ENCODE assay signal across 8 mouse cellular contexts in genomic region chr4:137497367-137497766, GRCm38 (mm10). TPM values are rescaled to one million over a fixed set of nuclear protein-coding genes. Genes with fewer than 3 reads are reported as not detected.
A peak's percentile ranks its signal among the peaks of the same experiment; 100 is the strongest.
DNase-seq lines count a peak whose midpoint lies in the region; ATAC-seq and TF ChIP-seq lines count a peak whose summit lies in the region.

No protein-coding gene starts in this region.

- H3K27me3 ChIP-seq in lung, postnatal 0 days (replicated peaks; ENCODE audit: insufficient read depth, low read length) = no peaks in the 10 kb centered on the region
- H3K27me3 ChIP-seq in heart, embryonic 13.5 days (replicated peaks) = no peaks in the 10 kb centered on the region
- H3K27me3 ChIP-seq in kidney, embryonic 15.5 days = no peaks in the 10 kb centered on the region
- H3K27me3 ChIP-seq in stomach, postnatal 0 days (ENCODE audit: control insufficient read depth, insufficient read depth, low read length) = no peaks in the 10 kb centered on the region

- TF ChIP-seq CTCF in lung, postnatal 0 days (IDR thresholded peaks at IDR 0.05) = no peak
- no peak for TF ChIP-seq CTCF in stomach, postnatal 0 days (IDR thresholded peaks at IDR 0.05; ENCODE audit: low read depth)

- H3K36me3 ChIP-seq in lung, postnatal 0 days (ENCODE audit: insufficient read depth, low read length) = peaks cover under 1% of the 10 kb centered on the region; the same call in 1 of the 2 replicates
- peaks cover 21% of the 10 kb centered on the region for H3K36me3 ChIP-seq in heart, embryonic 13.5 days
- H3K36me3 ChIP-seq in kidney, embryonic 15.5 days = peaks cover 15% of the 10 kb centered on the region
- peaks cover 4% of the 10 kb centered on the region; the same call in 1 of the 2 replicates for H3K36me3 ChIP-seq in stomach, postnatal 0 days (ENCODE audit: control insufficient read depth, insufficient read depth, low read length)

- peak; percentile 4; the same call in 1 of the 2 replicates for ATAC-seq in lung, postnatal 0 days
- ATAC-seq in heart, embryonic 13.5 days (ENCODE audit: extremely low read depth, insufficient number of reproducible peaks, low FRiP score, low TSS enrichment) = no peak
- 0 out of 2 replicates have a peak, but pooled peaks have one; percentile 17 for ATAC-seq in kidney, embryonic 15.5 days (replicated peaks; ENCODE audit: low FRiP score)
- peak; percentile 21; the same call in 1 of the 2 replicates for ATAC-seq in stomach, postnatal 0 days (ENCODE audit: low FRiP score, low TSS enrichment)

- no peak overlapping the region for H3K4me3 ChIP-seq in lung, postnatal 0 days (ENCODE audit: low read depth, low read length)
- H3K4me3 ChIP-seq in heart, embryonic 13.5 days = no peak overlapping the region
- H3K4me3 ChIP-seq in kidney, embryonic 15.5 days (replicated peaks) = no peak overlapping the region
- H3K4me3 ChIP-seq in stomach, postnatal 0 days (ENCODE audit: low read depth, low read length) = no peak overlapping the region

- H3K9ac ChIP-seq in lung, postnatal 0 days (replicated peaks; ENCODE audit: low read depth) = no peak overlapping the region
- H3K9ac ChIP-seq in heart, embryonic 13.5 days = peak overlapping the region; percentile 68; the same call in 1 of the 2 replicates
- H3K9ac ChIP-seq in kidney, embryonic 15.5 days = no peak overlapping the region
- no peak overlapping the region for H3K9ac ChIP-seq in stomach, postnatal 0 days (ENCODE audit: low read length)

- H3K27ac ChIP-seq in lung, postnatal 0 days (ENCODE audit: low read length) = no peak overlapping the region; the same call in 1 of the 2 replicates
- peak overlapping the region; percentile 95 for H3K27ac ChIP-seq in heart, embryonic 13.5 days (replicated peaks)
- peak overlapping the region; percentile 93 for H3K27ac ChIP-seq in kidney, embryonic 15.5 days
- peak overlapping the region; percentile 82 for H3K27ac ChIP-seq in stomach, postnatal 0 days (replicated peaks)

- 52% methylated on average over 5 of the region's 5 CpGs for WGBS in lung, postnatal 0 days
- 55% methylated on average over 5 of the region's 5 CpGs for WGBS in heart, embryonic 13.5 days
- 29% methylated on average over 5 of the region's 5 CpGs for WGBS in kidney, embryonic 15.5 days
- 25% methylated on average over 5 of the region's 5 CpGs for WGBS in stomach, postnatal 0 days

- H3K9me3 ChIP-seq in lung, postnatal 0 days (ENCODE audit: low read length) = no peaks in the 10 kb centered on the region
- no peaks in the 10 kb centered on the region for H3K9me3 ChIP-seq in heart, embryonic 13.5 days
- no peaks in the 10 kb centered on the region for H3K9me3 ChIP-seq in kidney, embryonic 15.5 days (replicated peaks)
- H3K9me3 ChIP-seq in stomach, postnatal 0 days (ENCODE audit: control insufficient read depth, low read length) = no peaks in the 10 kb centered on the region

- H3K4me2 ChIP-seq in lung, postnatal 0 days (replicated peaks; ENCODE audit: low read depth, low read length) = no peak overlapping the region
- H3K4me2 ChIP-seq in heart, embryonic 13.5 days = peak overlapping the region; percentile 38; the same call in 1 of the 2 replicates
- H3K4me2 ChIP-seq in kidney, embryonic 15.5 days = 0 out of 2 replicates have a peak overlapping the region, but pooled peaks have one; percentile 9
- no peak overlapping the region; the same call in 1 of the 2 replicates for H3K4me2 ChIP-seq in stomach, postnatal 0 days (replicated peaks; ENCODE audit: low read depth)

- DNase-seq in lung, postnatal 0 days (ENCODE audit: low spot score) = no peak
- DNase-seq in lung, postnatal 36 days = no peak
- peak; percentile 54 for DNase-seq in stomach, postnatal 0 days (ENCODE audit: low spot score)
- no peak for DNase-seq in natural killer cell, adult 2 months (ENCODE audit: low spot score in 2 of 2)
- DNase-seq in spleen, postnatal 36 days (ENCODE audit: low spot score in 2 of 2) = no peak
- DNase-seq in embryo, embryonic 11 days = no peak

- peaks cover 33% of the 10 kb centered on the region; the same call in 1 of the 2 replicates for H3K4me1 ChIP-seq in lung, postnatal 0 days (ENCODE audit: insufficient read depth, low read depth, low read length)
- H3K4me1 ChIP-seq in heart, embryonic 13.5 days = peaks cover 98% of the 10 kb centered on the region
- H3K4me1 ChIP-seq in kidney, embryonic 15.5 days = peaks cover 84% of the 10 kb centered on the region
- H3K4me1 ChIP-seq in stomach, postnatal 0 days (replicated peaks; ENCODE audit: control insufficient read depth, insufficient read depth) = peaks cover 24% of the 10 kb centered on the region

- TF ChIP-seq EP300 in lung, postnatal 0 days (IDR thresholded peaks at IDR 0.05) = no peak
- no peak for TF ChIP-seq EP300 in stomach, postnatal 0 days (optimal IDR thresholded peaks at IDR 0.05)

RNA-seq across cellular contexts. Expression of gene Hspg2, which starts 28.8 kb away (rescaled TPM):
- polyA plus RNA-seq in lung, postnatal 0 days (2015; fragmentation: Nextera tagmentation; extraction: Ambion mirVana) = 20.2 and 25.3 TPM in 2 replicates
- polyA plus RNA-seq in heart, embryonic 13.5 days (2015; fragmentation: Nextera tagmentation; extraction: Ambion mirVana) = 48.9 and 50.0 TPM in 2 replicates
- 34.2 and 35.7 TPM in 2 replicates for polyA plus RNA-seq in kidney, embryonic 15.5 days (2015; fragmentation: Nextera tagmentation; extraction: Ambion mirVana)
- polyA plus RNA-seq in stomach, postnatal 0 days (2015; fragmentation: Nextera tagmentation; extraction: Ambion mirVana) = 16.0 and 18.8 TPM in 2 replicates

RNA-seq across cellular contexts. Expression of gene 1700013G24Rik, which starts 44.3 kb away (rescaled TPM):
- not detected in 2 replicates for polyA plus RNA-seq in lung, postnatal 0 days (2015; fragmentation: Nextera tagmentation; extraction: Ambion mirVana)
- polyA plus RNA-seq in heart, embryonic 13.5 days (2015; fragmentation: Nextera tagmentation; extraction: Ambion mirVana) = not detected in 2 replicates
- not detected in 2 replicates for polyA plus RNA-seq in kidney, embryonic 15.5 days (2015; fragmentation: Nextera tagmentation; extraction: Ambion mirVana)
- polyA plus RNA-seq in stomach, postnatal 0 days (2015; fragmentation: Nextera tagmentation; extraction: Ambion mirVana) = not detected in 2 replicates

Comparison
In these comparisons a context has a peak if more than half of its experiments do, and no peak if none do; other contexts are left out.
1. H3K4me2 ChIP-seq: peak in heart, embryonic 13.5 days (single experiment) and kidney, embryonic 15.5 days (single experiment); none in lung, postnatal 0 days (single experiment) and stomach, postnatal 0 days (single experiment).